ENCODE assay signal across 10 mouse cellular contexts in genomic region chr16:32551346-32551747, GRCm38 (mm10). TPM values are rescaled to one million over a fixed set of nuclear protein-coding genes. Genes with fewer than 3 reads are reported as not detected.
DNase-seq lines count a peak whose midpoint lies in the region; ATAC-seq and TF ChIP-seq lines count a peak whose summit lies in the region.
"Had no signal": no experiment of that assay in that cellular context is flagged by ENCODE, and none has a peak within 500 bp of the region (broad histone marks: within the 10 kb centered on the region; RNA-seq: fewer than 3 reads in every experiment).

No protein-coding gene starts in this region.

- peaks cover 7 to 8% of the 10 kb centered on the region in 2 experiments for H3K4me1 ChIP-seq in ES-E14 (ENCODE audit: control insufficient read depth in 2 of 2, insufficient read depth in 2 of 2, low read length in 2 of 2, poor library complexity in 1 of 2)
- peaks cover 3% of the 10 kb centered on the region; the same call in 1 of the 2 replicates for H3K4me1 ChIP-seq in intestine, embryonic 15.5 days (replicated peaks)
- H3K4me1 ChIP-seq in liver, embryonic 15.5 days (replicated peaks) = peaks cover 37% of the 10 kb centered on the region
- H3K4me1 ChIP-seq: midbrain, embryonic 12.5 days had no signal

- no peaks in the 10 kb centered on the region for H3K27me3 ChIP-seq in intestine, embryonic 15.5 days (replicated peaks)
- H3K27me3 ChIP-seq in liver, embryonic 15.5 days = no peaks in the 10 kb centered on the region
- H3K27me3 ChIP-seq: midbrain, embryonic 12.5 days had no signal

- H3K4me3 ChIP-seq in ES-E14 (ENCODE audit: insufficient read depth in 1 of 2, low read depth in 1 of 2, low read length in 2 of 2, poor library complexity in 1 of 2, severe bottlenecking in 1 of 2) = no peak overlapping the region
- no peak overlapping the region for H3K4me3 ChIP-seq in intestine, embryonic 15.5 days (replicated peaks)
- 0 out of 2 replicates have a peak overlapping the region, but pooled peaks have one; percentile 3 for H3K4me3 ChIP-seq in liver, embryonic 15.5 days (replicated peaks)
- H3K4me3 ChIP-seq: midbrain, embryonic 12.5 days had no signal

- WGBS in intestine, embryonic 15.5 days = 25% methylated on average over 2 of the region's 2 CpGs
- WGBS in liver, embryonic 15.5 days (ENCODE audit: insufficient replicate concordance) = 41% methylated on average over 2 of the region's 2 CpGs

- ATAC-seq in intestine, embryonic 15.5 days = peak; percentile 84
- ATAC-seq in liver, embryonic 15.5 days (ENCODE audit: insufficient read depth) = no peak

- no peak overlapping the region for H3K9ac ChIP-seq in ES-E14 (ENCODE audit: insufficient read depth, low read depth, low read length, poor library complexity, severe bottlenecking)
- no peak overlapping the region for H3K9ac ChIP-seq in intestine, embryonic 15.5 days
- H3K9ac ChIP-seq in liver, embryonic 15.5 days = no peak overlapping the region
- H3K9ac ChIP-seq: midbrain, embryonic 12.5 days had no signal

- H3K36me3 ChIP-seq in ES-E14 (ENCODE audit: control insufficient read depth, insufficient read depth, low read length, poor library complexity, severe bottlenecking) = no peaks in the 10 kb centered on the region
- H3K36me3 ChIP-seq in intestine, embryonic 15.5 days = no peaks in the 10 kb centered on the region
- H3K36me3 ChIP-seq in liver, embryonic 15.5 days (replicated peaks) = no peaks in the 10 kb centered on the region
- H3K36me3 ChIP-seq: midbrain, embryonic 12.5 days had no signal

- in situ Hi-C loops in ES-E14 (cut with MboI; ENCODE audit: low sequenced_read_pairs in 2 of 2, unreplicated experiment in 2 of 2) = no loop called here

- no peak overlapping the region for H3K4me2 ChIP-seq in intestine, embryonic 15.5 days (replicated peaks)
- H3K4me2 ChIP-seq in liver, embryonic 15.5 days = no peak overlapping the region
- H3K4me2 ChIP-seq: midbrain, embryonic 12.5 days had no signal

- no peaks in the 10 kb centered on the region for H3K9me3 ChIP-seq in ES-E14 (ENCODE audit: control insufficient read depth, insufficient read depth, low read depth, low read length)
- no peaks in the 10 kb centered on the region for H3K9me3 ChIP-seq in intestine, embryonic 15.5 days
- H3K9me3 ChIP-seq in liver, embryonic 15.5 days (replicated peaks) = no peaks in the 10 kb centered on the region

- DNase-seq in ES-E14 (ENCODE audit: low read depth, low spot score) (peak; percentile 68), ZHBTc4 (ENCODE audit: low read depth, low spot score) (peak; percentile 94)
- DNase-seq in urinary bladder, postnatal 14 days (ENCODE audit: low spot score) = no peak
- no peak for DNase-seq in urinary bladder, postnatal 4 days (ENCODE audit: low spot score in 2 of 2)
- no peak for DNase-seq in spleen, adult 18-20 months
- DNase-seq: thymus, postnatal 36 days had no signal

- H3K27ac ChIP-seq in ES-E14 (ENCODE audit: insufficient read depth, low read depth, low read length, poor library complexity, severe bottlenecking) = no peak overlapping the region
- no peak overlapping the region for H3K27ac ChIP-seq in intestine, embryonic 15.5 days
- no peak overlapping the region for H3K27ac ChIP-seq in liver, embryonic 15.5 days (replicated peaks)
- H3K27ac ChIP-seq: midbrain, embryonic 12.5 days had no signal

TF ChIP-seq in ES-E14, 5 proteins besides CTCF, POLR2A, EP300 and RAD21:
- no peak for TF ChIP-seq MAFK (IDR thresholded peaks at IDR 0.05; ENCODE audit: insufficient read depth, low read depth, low read length)
- no peak for TF ChIP-seq CHD2 (IDR thresholded peaks at IDR 0.05; ENCODE audit: low read depth, low read length)
- TF ChIP-seq ZNF384 (IDR thresholded peaks at IDR 0.05; ENCODE audit: low read depth, low read length) = no peak
- TF ChIP-seq HCFC1 (IDR thresholded peaks at IDR 0.05; ENCODE audit: borderline replicate concordance, insufficient read depth, low read length) = no peak
- no peak for TF ChIP-seq ZC3H11A (IDR thresholded peaks at IDR 0.05; ENCODE audit: borderline replicate concordance, low read depth, low read length)

RNA-seq across cellular contexts. Expression of gene Zdhhc19, which starts 55.3 kb away (rescaled TPM):
- not detected in 2 replicates for total RNA-seq in ES-E14 (2012; rRNA removed)
- 1.1 and 1.2 TPM in 2 replicates for polyA plus RNA-seq in intestine, embryonic 15.5 days (2015; fragmentation: Nextera tagmentation; extraction: Ambion mirVana)
- not detected in 2 replicates for polyA plus RNA-seq in liver, embryonic 15.5 days (2015; fragmentation: Nextera tagmentation; extraction: Ambion mirVana)
- total RNA-seq: layer of hippocampus, postnatal 14 days had no signal
- polyA plus RNA-seq: midbrain, embryonic 12.5 days had no signal

RNA-seq across cellular contexts. Expression of gene Tfrc, which starts 57.4 kb away (rescaled TPM):
- 334 and 403 TPM in 2 replicates for total RNA-seq in ES-E14 (2012; rRNA removed)
- polyA plus RNA-seq in intestine, embryonic 15.5 days (2015; fragmentation: Nextera tagmentation; extraction: Ambion mirVana) = 88.1 and 103 TPM in 2 replicates
- polyA plus RNA-seq in liver, embryonic 15.5 days (2015; fragmentation: Nextera tagmentation; extraction: Ambion mirVana) = 285 and 299 TPM in 2 replicates

Comparison
In these comparisons a context has a peak if more than half of its experiments do, and no peak if none do; other contexts are left out.
1. DNase-seq: peak in ES-E14 (single experiment) and ZHBTc4 (single experiment); none in urinary bladder, postnatal 14 days (single experiment), urinary bladder, postnatal 4 days (0 of 2) and spleen, adult 18-20 months (0 of 2).